Mouse (Mus musculus) cerebellum, adult 18-20 months (tissue): ENCODE results near the gene Bmp3.

Experiments
- DNase-seq, 2 experiments: peaks; one replicate each; pipeline ENCODE4 v3.0.0; 2021

Bmp3 gene

GRCm38 (mm10) chr5:98918716-98919115 is 64.5 kb downstream of the Bmp3 start:
- no peak for DNase-seq

GRCm38 (mm10) chr5:98921608-98922007 is 67.4 kb downstream of the Bmp3 start:
- DNase-seq: no peak

- DNase-seq: no peak
Measured at GRCm38 (mm10) chr5:98922921-98923320, 68.7 kb downstream of the Bmp3 start.
